Mouse (Mus musculus) ES-E14 (cell line): ENCODE measurements around the gene Klhdc8a. TPM values are rescaled to one million over a fixed set of nuclear protein-coding genes. Genes with fewer than 3 reads are reported as not detected.

ENCODE experiments used
- DNase-seq: peaks from one replicate; pipeline ENCODE4 v3.0.0-alpha.2; 2013; ENCODE audit warnings: low read depth, low spot score
- H3K27ac ChIP-seq: 2 replicates; pipeline ENCODE4 v1.5.1; 2012; ENCODE audit warnings: low read depth, mild to moderate bottlenecking, low read length, moderate library complexity, mixed read lengths; ENCODE audit not compliant: poor library complexity, insufficient read depth, severe bottlenecking
- H3K36me3 ChIP-seq: 2 replicates; pipeline ENCODE4 v1.6.1; 2012; ENCODE audit warnings: mild to moderate bottlenecking, low read length, moderate library complexity, mixed read lengths; ENCODE audit not compliant: control insufficient read depth, poor library complexity, insufficient read depth, severe bottlenecking
- H3K4me1 ChIP-seq, 2 experiments: fragments of 150-350 bp in 1 of 2; sonication (generic) in 1 of 2; 2 replicates each; pipeline ENCODE4 v1.6.1; 2012; ENCODE audit warnings: low read length in 2 of 2, mild to moderate bottlenecking in 1 of 2, mixed read lengths in 1 of 2; ENCODE audit not compliant: control insufficient read depth in 2 of 2, insufficient read depth in 2 of 2, poor library complexity in 1 of 2
- H3K4me3 ChIP-seq, 2 experiments: fragments of 150-350 bp in 1 of 2; sonication (generic) in 1 of 2; 2 replicates each; pipeline ENCODE4 v1.5.1; 2012; ENCODE audit warnings: low read length in 2 of 2, low read depth in 1 of 2, mild to moderate bottlenecking in 1 of 2, mixed read lengths in 1 of 2; ENCODE audit not compliant: insufficient read depth in 1 of 2, poor library complexity in 1 of 2, severe bottlenecking in 1 of 2
- H3K9ac ChIP-seq: 2 replicates; pipeline ENCODE4 v1.6.1; 2012; ENCODE audit warnings: low read depth, mild to moderate bottlenecking, low read length, mixed read lengths; ENCODE audit not compliant: poor library complexity, insufficient read depth, severe bottlenecking
- H3K9me3 ChIP-seq: fragments of 150-350 bp; sonication (generic); 2 replicates; pipeline ENCODE4 v1.6.1; 2012; ENCODE audit warnings: low read depth, mild to moderate bottlenecking, low read length; ENCODE audit not compliant: control insufficient read depth, insufficient read depth
- CHD2 ChIP-seq: IDR thresholded peaks from 2 replicates; pipeline ENCODE4 v1.6.1; 2014; ENCODE audit warnings: mild to moderate bottlenecking, low read depth, low read length, inconsistent platforms
- HCFC1 ChIP-seq: IDR thresholded peaks from 2 replicates; pipeline ENCODE4 v1.6.1; 2012; ENCODE audit warnings: low read length, inconsistent platforms, borderline replicate concordance; ENCODE audit not compliant: insufficient read depth
- MAFK ChIP-seq: IDR thresholded peaks from 2 replicates; pipeline ENCODE4 v1.6.1; 2014; ENCODE audit warnings: mild to moderate bottlenecking, low read depth, low read length, inconsistent platforms; ENCODE audit not compliant: insufficient read depth
- ZC3H11A ChIP-seq: IDR thresholded peaks from 2 replicates; pipeline ENCODE4 v1.6.1; 2012; ENCODE audit warnings: low read depth, mild to moderate bottlenecking, inconsistent platforms, low read length, borderline replicate concordance
- ZNF384 ChIP-seq: IDR thresholded peaks from 2 replicates; pipeline ENCODE4 v1.6.1; 2012; ENCODE audit warnings: low read depth, low read length, inconsistent platforms
- in situ Hi-C, 2 experiments: fragments of 600-800 bp; cut with MboI; formaldehyde crosslinking; loops; one replicate each; pipeline ENCODE4 v1.15.1; 2025; ENCODE audit warnings: low sequenced_read_pairs in 2 of 2, inconsistent platforms in 1 of 2; ENCODE audit not compliant: unreplicated experiment in 2 of 2
- total RNA-seq: library from RNA; depleted of rRNA; stranded (reverse); fragments of 300-350 nt; gene quantifications from 2 replicates; pipeline ENCODE4 v1.2.3, GENCODE M21; 2012

Gene Klhdc8a
- total RNA-seq, 1 experiment, result 2.8 TPM

- no peaks in the 10 kb centered on the region for H3K36me3 ChIP-seq
- TF ChIP-seq CHD2 (no peak), HCFC1 (no peak), ZC3H11A (peak; percentile 29; the same call in 1 of the 2 replicates)
- peaks cover 2 to 10% of the 10 kb centered on the region in 2 experiments; a peak in 1 of 4 replicates for H3K4me1 ChIP-seq
- no peaks in the 10 kb centered on the region for H3K9me3 ChIP-seq
- in situ Hi-C loops, result loop anchor here in 1 of 2 experiments (5.0 kb wide), 1 partner anchor 51 kb away; no protein-coding TSS in a partner anchor
- H3K9ac ChIP-seq, result no peak overlapping the region
- H3K4me3 ChIP-seq, result no peak overlapping the region
- H3K27ac ChIP-seq, result no peak overlapping the region
- peak; percentile 45 for DNase-seq
These were observed 7.7 kb downstream of the Klhdc8a start for GRCm38 (mm10) chr1:132306160-132306559.

- no peak for TF ChIP-seq CHD2
These were observed 8.4 kb downstream of the Klhdc8a start for GRCm38 (mm10) chr1:132306808-132307207.

GRCm38 (mm10) chr1:132307962-132308361 is 9.5 kb downstream of the Klhdc8a start:
- in situ Hi-C loops, result loop anchor here in 1 of 2 experiments (5.0 kb wide), 1 partner anchor 49 kb away; no protein-coding TSS in a partner anchor

More at GRCm38 (mm10) chr1:132306808-132307207, 8.4 kb downstream of the Klhdc8a start:
- Histone ChIP-seq H3K4me3 (no peak overlapping the region), H3K9ac (no peak overlapping the region), H3K36me3 (no peaks in the 10 kb centered on the region), H3K9me3 (no peaks in the 10 kb centered on the region), H3K4me1 (peaks cover 2 to 10% of the 10 kb centered on the region in 2 experiments; a peak in 1 of 4 replicates), H3K27ac (no peak overlapping the region)
- in situ Hi-C loops, result loop anchor here in 1 of 2 experiments (5.0 kb wide), 1 partner anchor 50 kb away; no protein-coding TSS in a partner anchor
- DNase-seq, result no peak

GRCm38 (mm10) chr1:132308674-132309073 is 10.2 kb downstream of the Klhdc8a start:
- no peak overlapping the region for H3K4me3 ChIP-seq
- no peak for DNase-seq
- no peak for TF ChIP-seq CHD2
- TF ChIP-seq ZNF384, result no peak
- TF ChIP-seq ZC3H11A, result no peak
- TF ChIP-seq HCFC1, result no peak
- no peak for TF ChIP-seq MAFK
- H3K36me3 ChIP-seq, result no peaks in the 10 kb centered on the region
- in situ Hi-C loops, result loop anchor here in 1 of 2 experiments (5.0 kb wide), 1 partner anchor 49 kb away; no protein-coding TSS in a partner anchor
- H3K9me3 ChIP-seq, result no peaks in the 10 kb centered on the region
- peaks cover 2 to 12% of the 10 kb centered on the region in 2 experiments; a peak in 1 of 4 replicates for H3K4me1 ChIP-seq
- H3K9ac ChIP-seq, result no peak overlapping the region
- no peak overlapping the region for H3K27ac ChIP-seq

More at GRCm38 (mm10) chr1:132307962-132308361, 9.5 kb downstream of the Klhdc8a start:
- no peak overlapping the region for H3K27ac ChIP-seq
- H3K9me3 ChIP-seq, result no peaks in the 10 kb centered on the region
- H3K36me3 ChIP-seq, result no peaks in the 10 kb centered on the region
- no peak overlapping the region for H3K4me3 ChIP-seq
- no peak overlapping the region for H3K9ac ChIP-seq
- DNase-seq, result no peak
- H3K4me1 ChIP-seq, result peaks cover 2 to 12% of the 10 kb centered on the region in 2 experiments; a peak in 1 of 4 replicates
- no peak for TF ChIP-seq ZC3H11A
- TF ChIP-seq ZNF384, result no peak
- no peak for TF ChIP-seq CHD2
- no peak for TF ChIP-seq MAFK
- no peak for TF ChIP-seq HCFC1

GRCm38 (mm10) chr1:132310754-132311153 is 12.3 kb downstream of the Klhdc8a start:
- H3K27ac ChIP-seq, result no peak overlapping the region
- peaks cover 0 to 6% of the 10 kb centered on the region in 2 experiments; a peak in 1 of 4 replicates for H3K4me1 ChIP-seq
- no peaks in the 10 kb centered on the region for H3K36me3 ChIP-seq
- no peak overlapping the region for H3K9ac ChIP-seq
- H3K9me3 ChIP-seq, result no peaks in the 10 kb centered on the region
- TF ChIP-seq ZNF384 (no peak), MAFK (no peak), ZC3H11A (no peak), CHD2 (no peak)
- H3K4me3 ChIP-seq, result no peak overlapping the region
- DNase-seq, result no peak
- in situ Hi-C loops, result no loop called here
